Mouse (Mus musculus): ENCODE results near the gene Serpine2. TPM values are rescaled to one million over a fixed set of nuclear protein-coding genes. Genes with fewer than 3 reads are reported as not detected.

Gene Serpine2
- total RNA-seq, 2 experiments from 2014 or later = 136 to 162 TPM

GRCm38 (mm10) chr1:79761106-79761916, 99.7 kb downstream of the Serpine2 start:
- intact Hi-C loops (cut with DNase I) = loop anchor here (5.0 kb wide), 1 partner anchor 59 kb away; no protein-coding TSS in a partner anchor
- DNase-seq (ENCODE audit: low spot score in 2 of 2) = peak; percentile 85 to 87

DNA sequence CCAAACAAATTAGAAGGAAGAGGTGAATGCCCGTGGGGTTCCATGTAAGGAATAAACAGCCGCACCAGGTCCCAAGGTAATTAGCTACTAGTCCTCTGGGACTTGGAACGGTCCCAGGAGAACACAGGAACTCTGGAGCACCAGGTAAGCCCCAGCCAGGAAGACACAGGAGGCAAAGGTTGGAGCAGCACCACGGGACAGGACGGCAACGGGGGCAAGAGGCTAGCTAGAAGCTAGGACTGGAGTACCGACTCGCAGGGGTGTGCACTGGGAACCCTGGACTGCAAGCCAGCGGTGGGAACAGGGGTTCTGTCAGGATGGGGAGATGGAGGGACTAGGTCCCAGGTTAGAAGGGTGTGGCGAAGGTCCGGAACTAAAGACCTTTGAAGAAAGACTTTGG, 100.3 kb downstream of the Serpine2 start:
- intact Hi-C loops (cut with DNase I) = loop anchor here (5.0 kb wide), 1 partner anchor 58 kb away; no protein-coding TSS in a partner anchor
- DNase-seq (ENCODE audit: low spot score in 2 of 2) = no peak

- DNase-seq (ENCODE audit: low spot score in 2 of 2) = no peak
- intact Hi-C loops (cut with DNase I) = no loop called here
Observed at GRCm38 (mm10) chr1:79759436-79759972, 101.5 kb downstream of the Serpine2 start.

- intact Hi-C loops (cut with DNase I) = no loop called here
Observed at GRCm38 (mm10) chr1:79759006-79759405, 102.0 kb downstream of the Serpine2 start.

DNA sequence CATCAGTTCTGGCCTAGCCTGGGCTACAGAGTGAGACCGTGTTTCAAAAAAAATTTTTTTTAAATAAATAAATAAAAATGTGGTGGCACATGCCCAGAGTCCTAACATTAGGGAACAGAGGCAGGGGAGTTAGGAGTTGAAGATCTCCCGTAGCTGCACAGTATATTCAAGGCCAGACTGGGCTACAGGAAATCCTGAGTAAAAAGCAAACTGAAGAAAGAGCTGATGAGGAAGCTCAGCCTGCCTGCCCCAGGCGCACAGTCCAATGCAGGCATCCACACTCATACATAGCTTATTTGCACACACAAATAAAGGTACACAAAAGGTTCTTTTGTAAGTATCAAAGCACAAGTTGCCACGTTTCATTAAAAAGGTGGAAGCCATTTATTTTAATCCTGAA, 103.4 kb downstream of the Serpine2 start:
- intact Hi-C loops (cut with DNase I) = no loop called here

More at GRCm38 (mm10) chr1:79759006-79759405, 102.0 kb downstream of the Serpine2 start:
- no peak for DNase-seq (ENCODE audit: low spot score in 2 of 2)

DNA sequence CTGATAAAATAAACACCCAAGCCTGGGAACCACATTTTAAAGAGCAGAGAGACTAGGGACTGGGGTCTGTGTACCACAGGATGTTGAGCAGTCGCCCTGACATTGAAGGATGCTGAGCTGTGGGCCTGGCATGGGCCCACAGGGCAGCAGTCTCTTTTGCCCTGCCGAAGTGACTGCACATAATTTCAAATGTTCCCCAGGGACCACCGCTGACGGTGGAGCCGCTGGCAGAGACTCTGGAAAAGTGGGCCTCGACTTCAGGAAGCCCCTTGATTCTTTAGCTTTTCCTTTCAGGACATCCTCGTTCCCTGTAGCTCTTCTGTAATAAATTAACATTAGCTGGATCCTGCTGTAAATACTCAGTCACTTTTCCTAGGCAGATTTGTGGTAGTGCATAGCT, 103.8 kb downstream of the Serpine2 start:
- intact Hi-C loops (cut with DNase I) = no loop called here
- DNase-seq (ENCODE audit: low spot score in 2 of 2) = no peak

More for the DNA sequence above, 103.4 kb downstream of the Serpine2 start:
- no peak for DNase-seq (ENCODE audit: low spot score in 2 of 2)

- intact Hi-C loops (cut with DNase I) = no loop called here
- DNase-seq (ENCODE audit: low spot score in 2 of 2) = no peak
Observed at GRCm38 (mm10) chr1:79756417-79756816, 104.6 kb downstream of the Serpine2 start.

DNA sequence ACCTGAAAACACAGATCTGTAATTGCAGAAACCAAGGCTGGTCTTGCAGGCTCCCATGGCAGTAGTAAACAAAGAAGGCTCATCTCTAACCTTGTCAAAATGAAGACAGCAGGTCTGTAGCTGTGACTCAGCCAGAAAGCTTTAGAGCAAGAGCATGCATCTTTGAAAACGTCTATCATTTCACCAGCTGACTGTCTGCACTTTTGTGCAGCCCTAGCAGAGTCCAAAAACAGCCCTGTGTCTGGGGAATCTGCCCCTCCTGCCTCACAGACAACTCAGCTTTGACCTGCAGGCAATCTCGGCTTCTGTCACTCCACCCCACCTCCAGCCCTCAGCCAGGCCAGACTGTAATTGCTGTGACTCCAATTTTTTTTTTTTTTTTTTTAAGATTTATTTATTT, 105.6 kb downstream of the Serpine2 start:
- intact Hi-C loops (cut with DNase I) = no loop called here
- DNase-seq (ENCODE audit: low spot score in 2 of 2) = no peak

GRCm38 (mm10) chr1:79754936-79755335, 106.0 kb downstream of the Serpine2 start:
- intact Hi-C loops (cut with DNase I) = no loop called here
- DNase-seq (ENCODE audit: low spot score in 2 of 2) = no peak

DNA sequence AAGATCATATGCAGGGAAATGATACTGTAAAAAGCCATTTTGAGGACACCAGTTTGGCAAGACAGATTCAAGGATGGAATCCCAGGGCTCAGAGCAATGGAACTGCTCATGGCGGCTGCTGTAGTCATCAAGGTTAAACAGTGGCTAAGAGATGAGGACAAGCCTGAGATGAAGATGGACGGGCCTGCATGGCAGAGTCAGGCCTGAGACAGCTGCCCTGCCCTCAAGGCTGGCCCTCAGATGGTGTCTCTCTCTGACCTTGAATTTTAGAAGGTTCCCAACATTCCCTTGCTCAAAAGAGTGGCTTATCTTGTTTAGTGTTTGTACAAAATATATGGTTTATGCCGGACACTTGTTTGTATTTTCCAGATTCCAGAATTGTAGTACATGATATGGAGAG, 107.5 kb downstream of the Serpine2 start:
- intact Hi-C loops (cut with DNase I) = no loop called here
- DNase-seq (ENCODE audit: low spot score in 2 of 2) = no peak

DNA sequence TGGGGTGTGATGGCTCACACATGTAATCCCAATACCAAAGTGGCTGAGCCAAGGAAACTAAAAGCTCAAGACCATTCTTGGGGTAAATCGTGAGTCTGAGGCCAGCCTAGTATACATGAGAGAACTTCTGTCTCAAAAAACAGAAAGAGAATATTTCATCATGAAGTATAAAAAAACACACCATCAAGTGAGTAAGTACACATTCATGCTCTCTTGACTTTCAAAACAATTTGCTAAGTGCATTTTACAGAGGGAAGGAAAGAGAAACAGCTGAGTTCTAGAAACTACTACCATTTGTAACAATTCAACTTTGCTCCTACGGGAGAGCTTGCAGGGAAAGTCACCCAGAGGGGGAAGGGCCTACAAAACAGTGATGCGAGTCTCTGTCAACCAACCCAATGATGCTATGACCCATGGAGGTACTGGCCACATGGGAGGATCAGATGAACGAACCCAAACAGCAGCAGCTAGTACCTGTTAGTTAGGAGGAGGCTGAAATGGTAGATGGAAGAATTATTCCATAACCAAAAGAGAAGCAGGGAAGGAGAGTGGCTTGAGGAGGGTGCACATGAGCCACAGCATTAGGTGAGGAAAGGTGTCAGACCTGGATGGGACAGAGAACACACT, 108.2 kb downstream of the Serpine2 start:
- intact Hi-C loops (cut with DNase I) = no loop called here
- no peak for DNase-seq (ENCODE audit: low spot score in 2 of 2)

DNA sequence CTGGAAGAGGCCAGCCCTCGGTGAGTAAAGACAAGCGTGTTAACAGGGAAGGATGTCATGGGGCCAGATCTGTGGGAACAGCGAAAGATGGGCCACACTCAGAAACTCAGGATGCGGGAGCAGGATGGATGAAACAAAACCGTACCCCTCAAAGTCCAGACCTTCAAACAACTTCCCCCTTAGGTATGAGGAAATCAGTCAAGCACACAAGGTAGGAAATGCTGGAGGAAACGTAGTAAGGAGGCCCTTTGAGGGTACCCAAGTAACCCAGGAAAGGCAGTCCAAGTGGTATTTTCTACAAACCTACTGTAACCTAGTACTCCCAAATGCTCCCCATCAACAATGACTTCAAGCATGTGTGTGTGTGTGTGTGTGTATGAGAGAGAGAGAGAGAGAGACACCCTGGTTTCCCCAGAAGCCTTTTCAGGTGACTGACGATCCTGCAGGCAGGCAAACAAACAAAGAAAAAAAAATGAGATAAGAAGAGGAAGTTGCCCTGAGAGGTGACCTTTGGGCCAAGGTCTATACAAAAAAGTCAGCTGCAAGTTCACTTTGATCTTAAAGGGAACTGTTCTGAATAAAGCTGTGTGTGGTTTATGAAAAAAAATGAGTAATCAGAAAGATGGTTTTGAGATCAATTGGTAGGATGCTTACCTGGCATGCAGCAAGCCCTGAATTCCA, 108.8 kb downstream of the Serpine2 start:
- DNase-seq (ENCODE audit: low spot score in 2 of 2) = no peak
- intact Hi-C loops (cut with DNase I) = no loop called here

GRCm38 (mm10) chr1:79751186-79751585, 109.8 kb downstream of the Serpine2 start:
- DNase-seq (ENCODE audit: low spot score in 2 of 2) = no peak
- intact Hi-C loops (cut with DNase I) = no loop called here

DNA sequence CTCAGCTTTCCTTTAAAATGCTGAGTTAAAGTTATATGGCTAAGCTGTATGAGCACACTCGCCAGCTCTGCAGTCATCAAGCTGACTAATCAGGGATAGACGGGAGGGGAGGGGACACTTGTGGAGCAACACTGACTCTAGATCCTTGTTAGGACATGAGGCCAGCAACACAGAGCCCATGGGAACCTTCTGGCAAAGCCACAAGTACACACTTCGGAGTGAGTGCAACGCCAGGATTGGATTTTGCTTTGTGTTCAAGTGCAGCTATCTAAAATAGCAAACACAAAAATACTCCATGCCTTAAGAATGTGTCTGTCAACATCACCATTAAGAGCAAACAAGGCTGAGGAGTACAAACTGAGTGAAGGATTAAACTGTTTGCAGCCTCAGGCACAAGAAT, 114.9 kb downstream of the Serpine2 start:
- intact Hi-C loops (cut with DNase I) = no loop called here
- DNase-seq (ENCODE audit: low spot score in 2 of 2) = no peak

Other genes with a start within 250 kb of the Serpine2 start
- gene Ap1s3, start 189.2 kb downstream of the Serpine2 start, total RNA-seq (2021) = 1 to 10 TPM; 3.0 to 5.2 TPM
- 10 to 100 TPM; 25.7 to 27.5 TPM for gene Mrpl44, start 85.2 kb downstream of the Serpine2 start, total RNA-seq (2021)
- gene Wdfy1, start 85.0 kb downstream of the Serpine2 start, total RNA-seq (2021) = 10 to 100 TPM; 37.7 to 42.9 TPM

Data from left cerebral cortex, postnatal 25 days (tissue).